Mouse (Mus musculus): Measurements from ENCODE around the gene Rsg1.

Gene Rsg1

DNA sequence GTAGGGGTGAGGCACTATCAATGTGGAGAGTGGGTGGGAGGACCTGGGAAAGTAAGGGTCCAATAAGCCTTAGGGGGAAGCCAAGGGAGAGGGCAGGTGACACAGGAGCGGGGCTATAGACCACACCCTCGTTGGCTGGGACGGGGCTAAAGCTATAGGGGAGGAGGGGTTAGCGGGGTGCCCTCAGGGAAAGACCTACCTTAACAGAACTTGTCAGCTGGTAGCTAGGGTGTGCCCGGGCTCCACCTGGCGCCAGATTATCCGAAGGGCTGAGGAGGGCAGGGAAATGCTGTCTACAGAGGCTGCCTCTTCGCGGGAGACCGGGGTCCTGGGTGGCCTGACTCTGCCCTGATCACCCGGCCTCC, 34.8 kb downstream of the Rsg1 start:
- no peak for DNase-seq

DNA sequence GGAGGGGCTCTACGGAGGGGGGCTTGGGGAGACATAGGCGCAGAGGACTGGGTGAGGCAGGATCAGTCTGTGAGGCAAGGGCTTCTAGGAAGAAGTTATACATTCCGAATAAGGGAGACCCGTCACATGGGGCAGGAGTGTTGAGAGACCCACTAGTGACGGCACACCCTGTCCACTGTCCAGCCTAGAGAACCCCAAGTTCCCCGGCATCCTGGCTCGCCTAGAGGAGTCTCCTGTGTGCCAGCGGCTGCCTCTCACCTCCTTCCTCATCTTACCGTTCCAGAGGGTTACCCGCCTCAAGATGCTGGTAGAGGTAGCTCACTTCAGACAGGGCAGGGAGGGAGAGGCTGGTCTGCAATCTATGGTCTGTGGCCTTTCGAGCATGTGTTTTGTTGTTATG, 35.6 kb downstream of the Rsg1 start:
- DNase-seq: no peak

DNA sequence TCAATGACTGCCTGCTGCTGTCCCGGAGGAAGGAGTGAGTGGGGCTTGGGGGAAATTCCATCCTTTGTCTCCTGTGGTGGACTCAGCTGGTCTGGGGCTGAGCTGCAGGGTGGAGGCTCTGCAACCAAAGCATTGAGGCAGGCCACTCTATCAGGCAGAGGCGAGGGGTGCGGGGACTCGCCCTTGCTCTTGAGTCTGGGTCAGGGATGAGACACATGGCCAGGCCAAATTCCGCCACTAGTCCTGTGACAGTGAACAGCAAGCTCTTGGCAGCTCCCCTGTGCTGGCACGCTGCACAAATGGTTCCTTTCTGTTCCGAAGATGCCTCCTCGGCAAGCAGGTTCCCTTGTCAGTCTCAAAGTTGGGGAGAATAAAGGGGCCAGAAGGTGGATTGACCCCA, 37.3 kb downstream of the Rsg1 start:
- no peak for DNase-seq

DNA sequence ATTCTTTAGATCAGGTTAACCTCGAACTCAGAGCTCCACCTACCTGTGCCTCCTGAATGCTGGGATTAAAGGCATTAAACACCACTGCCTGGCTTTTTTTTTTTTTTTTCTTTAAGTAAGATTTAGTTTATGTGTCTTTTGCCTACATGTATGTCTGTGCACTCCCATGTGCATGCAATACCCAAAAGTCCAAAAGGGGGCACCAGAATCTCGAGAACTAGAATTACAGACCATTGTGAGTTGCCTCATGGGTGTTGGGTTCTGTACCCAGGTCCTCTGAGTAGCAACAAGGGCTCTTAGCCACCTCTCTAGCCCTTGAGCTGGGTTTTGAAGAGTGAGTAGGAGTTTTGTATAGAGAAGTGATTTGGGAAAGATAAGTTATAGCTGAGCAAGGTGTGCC, 38.9 kb downstream of the Rsg1 start:
- DNase-seq: peak; percentile 18

DNA sequence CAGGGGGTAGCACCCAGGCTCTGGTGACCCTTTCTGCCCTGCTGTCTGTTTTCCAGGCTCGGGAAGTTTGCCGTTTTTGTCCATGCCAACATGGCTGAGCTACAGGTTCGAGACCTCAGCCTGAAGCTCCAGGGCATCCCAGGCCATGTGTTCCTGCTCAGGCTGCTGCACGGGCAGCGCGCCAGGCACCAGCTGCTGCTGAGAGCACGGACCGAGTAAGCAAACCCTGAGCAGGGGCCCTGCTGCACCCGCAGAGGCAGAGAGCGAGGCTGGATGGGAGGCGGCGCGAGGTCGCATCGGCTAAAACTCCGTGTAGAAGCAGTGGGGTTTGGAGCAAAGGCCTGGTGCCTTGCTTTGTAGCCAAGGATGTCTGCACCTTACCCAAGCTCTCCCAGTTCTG, 40.5 kb downstream of the Rsg1 start:
- DNase-seq: no peak

DNA sequence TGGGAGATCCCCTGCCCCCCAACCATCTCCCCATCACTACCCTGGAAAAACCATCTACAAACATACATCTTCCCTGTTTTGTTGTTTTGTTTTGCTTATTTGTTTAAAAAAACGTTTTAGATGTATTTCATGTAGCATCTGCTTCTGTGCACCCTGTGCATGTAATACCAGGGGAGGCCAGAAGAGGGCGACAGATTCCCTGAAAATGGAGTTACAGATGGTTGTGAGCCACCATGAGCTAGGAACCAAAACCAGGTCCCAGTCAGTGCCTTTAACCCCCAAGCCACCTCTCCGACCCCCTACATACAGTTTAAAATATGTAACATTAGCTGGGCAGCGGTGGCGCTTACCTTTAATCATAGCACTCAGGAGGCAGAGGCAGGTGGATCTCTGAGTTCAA, 43.7 kb downstream of the Rsg1 start:
- peak; percentile 56 for DNase-seq

DNA sequence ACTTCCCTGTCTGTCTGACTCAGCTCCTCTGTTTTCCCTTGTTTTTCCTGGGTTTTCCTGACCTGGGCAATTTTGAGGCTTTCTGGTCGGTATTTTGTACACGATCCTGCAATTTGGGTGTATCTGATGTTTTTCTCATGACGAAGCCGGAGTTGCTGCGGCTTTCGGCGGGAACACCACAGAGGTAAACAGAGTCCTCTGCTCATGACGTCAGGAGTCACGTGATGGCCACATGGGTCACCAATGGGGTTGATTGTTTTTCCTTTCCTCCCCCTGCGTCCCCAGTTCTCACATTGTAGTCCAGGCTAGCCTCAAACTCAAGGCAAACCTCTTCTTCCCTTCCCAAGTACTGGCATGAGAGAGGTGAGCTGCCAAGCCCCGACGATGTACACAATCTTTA, 45.7 kb downstream of the Rsg1 start:
- no peak for DNase-seq

DNA sequence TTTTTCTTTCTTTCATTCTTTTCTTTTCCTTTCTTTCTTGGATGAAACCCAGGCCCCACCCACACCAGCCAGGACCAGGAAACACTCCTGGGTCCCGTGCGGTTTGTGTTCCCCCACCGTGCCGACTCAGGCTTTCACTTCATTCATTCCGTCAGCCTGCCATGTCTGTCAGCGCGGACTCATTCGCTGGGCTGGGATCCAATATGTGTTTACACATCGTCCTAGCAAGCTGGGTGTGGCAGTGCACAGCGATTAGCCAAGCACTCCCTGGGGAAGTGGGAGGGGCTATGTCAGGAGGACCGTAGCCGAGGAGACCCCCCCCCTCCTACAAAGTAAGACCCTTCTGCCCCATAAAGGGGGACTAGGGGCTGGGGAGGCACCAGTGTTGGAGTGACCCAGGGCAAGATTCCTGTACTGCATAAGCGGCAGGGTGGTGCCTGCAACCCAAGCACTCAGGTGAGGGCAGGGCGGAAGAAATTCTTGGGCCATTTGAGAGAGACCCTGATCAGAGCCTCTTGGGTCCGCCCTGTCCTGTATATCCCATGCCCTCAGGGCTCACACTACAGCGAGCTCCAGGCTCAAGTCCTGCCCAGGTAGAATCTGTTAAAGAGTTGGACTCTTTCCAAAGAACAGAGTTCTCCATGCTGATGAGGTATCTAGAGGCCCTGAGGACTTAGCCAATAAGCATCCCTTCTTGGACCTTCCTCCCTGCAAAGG, 46.4 kb downstream of the Rsg1 start:
- DNase-seq: no peak

DNA sequence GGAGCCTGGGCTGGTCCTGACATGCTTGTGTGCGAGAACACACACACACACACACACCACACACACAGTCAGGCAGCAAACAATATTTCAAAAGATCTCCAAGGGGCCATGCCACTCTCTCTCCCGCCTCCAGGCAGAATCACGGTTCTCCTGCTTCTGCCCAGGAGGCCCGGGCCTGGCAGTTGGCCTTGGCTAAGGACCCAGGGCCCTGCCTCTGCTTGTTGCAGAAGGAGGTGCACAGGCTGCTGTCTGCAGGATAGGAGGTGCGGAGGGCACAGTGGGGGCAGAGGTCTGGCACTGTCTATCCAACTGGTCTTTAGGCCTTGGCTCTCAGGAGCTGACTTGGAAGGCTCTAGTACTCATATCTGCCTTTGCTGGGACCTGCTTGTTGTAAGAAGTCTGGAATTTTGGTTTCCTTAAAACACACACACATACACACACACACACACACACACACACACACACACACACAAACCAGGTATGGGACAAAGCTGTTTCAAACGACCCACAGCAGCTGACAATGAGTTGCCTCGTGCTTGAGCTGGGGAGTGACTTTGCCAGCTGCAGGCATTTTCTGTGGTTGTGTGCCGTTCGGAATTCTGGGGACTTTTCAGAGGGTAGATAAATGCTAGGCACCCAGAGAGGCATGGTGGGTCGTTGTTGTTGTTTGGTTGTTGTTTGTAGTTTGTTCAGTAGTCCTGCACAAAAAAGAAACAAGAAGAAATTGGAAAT, 49.3 kb downstream of the Rsg1 start:
- DNase-seq: no peak

DNA sequence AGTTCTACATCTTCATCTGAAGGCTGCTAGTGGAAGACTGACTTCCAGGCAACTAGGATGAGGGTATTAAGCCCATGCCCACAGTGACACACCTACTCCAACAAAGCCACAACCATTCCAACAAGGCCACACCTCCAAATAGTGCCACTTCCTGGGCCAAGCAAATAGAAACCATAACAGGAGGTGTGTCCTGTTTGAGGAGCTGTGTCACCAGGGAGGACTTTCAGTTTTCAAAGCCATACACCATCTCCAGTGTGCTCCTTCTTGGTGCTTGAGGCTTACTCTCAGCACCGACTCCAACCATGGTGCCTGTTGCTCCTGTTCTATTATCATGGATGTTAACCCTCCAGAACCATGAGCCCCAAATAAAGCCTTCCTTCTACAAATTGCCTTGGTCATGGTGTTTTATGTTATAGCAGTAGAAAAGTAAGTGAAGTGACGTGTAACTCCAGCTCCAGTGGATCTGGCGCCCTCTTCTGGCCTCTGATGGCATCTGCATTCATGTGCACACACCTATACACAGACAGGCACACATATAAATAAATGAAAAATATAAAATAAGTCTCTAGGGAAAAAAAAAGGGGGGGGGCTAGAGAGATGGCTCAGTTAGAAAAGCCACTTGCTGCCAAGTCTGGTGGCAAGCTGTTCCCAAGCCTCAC, 52.4 kb downstream of the Rsg1 start:
- no peak for DNase-seq

DNA sequence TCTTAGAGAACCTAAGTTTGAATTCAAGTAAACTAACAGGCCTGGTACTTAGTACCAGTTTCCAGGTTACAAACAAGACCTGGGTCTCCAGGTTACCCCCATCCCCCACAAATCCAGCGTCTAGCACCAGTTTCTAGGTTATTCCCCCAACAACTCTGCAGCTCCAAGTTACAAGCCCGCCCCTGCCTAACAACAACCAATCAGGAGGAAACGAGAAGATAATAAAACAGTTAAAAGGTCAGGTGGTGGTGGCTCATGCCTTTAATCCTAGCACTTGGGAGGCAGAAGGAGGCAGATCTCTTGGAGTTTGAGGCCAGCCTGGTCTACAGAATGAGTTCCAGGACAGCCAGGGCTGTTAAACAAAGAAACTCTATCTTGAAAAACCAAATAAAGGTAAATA, 53.5 kb downstream of the Rsg1 start:
- DNase-seq: no peak

DNA sequence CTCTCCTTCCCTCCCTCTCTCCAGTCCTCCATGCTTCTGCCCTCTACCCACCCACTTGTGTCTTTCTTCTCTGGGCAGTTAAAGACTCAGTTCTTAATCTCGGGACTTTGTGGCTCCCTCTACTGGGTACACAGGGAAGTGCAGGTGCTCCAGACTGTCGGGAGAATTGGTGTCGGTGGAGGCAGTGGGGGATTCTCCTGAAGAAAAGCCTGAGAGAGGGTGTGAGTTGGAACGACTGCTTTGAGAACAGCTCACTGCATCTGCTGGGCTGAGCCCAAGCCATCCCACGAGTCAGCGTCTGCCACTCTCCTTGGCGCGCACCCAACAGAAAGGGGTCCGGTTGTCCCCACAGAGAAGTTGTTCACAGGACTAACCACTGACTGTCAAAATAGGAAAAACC, 54.1 kb downstream of the Rsg1 start:
- DNase-seq: peak; percentile 68

DNA sequence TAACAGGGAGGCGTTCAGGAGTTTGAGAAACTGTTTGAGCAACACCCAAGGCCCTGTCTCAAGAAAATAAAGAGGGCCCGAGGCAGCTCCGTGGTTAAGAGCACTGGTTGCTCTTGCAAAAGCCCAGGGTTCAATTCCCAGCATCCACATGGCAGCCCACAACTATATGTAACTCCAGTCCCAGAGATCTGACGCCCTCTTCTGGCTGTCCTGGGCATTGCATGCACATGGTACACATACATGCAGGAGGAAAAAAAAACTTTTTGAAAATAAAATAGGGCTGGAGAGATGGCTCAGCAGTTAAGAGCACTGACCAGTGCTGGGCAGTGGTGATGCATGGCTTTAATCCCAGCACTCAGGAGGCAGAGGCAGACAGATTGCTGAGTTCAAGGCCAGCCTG, 54.6 kb downstream of the Rsg1 start:
- DNase-seq: no peak

DNA sequence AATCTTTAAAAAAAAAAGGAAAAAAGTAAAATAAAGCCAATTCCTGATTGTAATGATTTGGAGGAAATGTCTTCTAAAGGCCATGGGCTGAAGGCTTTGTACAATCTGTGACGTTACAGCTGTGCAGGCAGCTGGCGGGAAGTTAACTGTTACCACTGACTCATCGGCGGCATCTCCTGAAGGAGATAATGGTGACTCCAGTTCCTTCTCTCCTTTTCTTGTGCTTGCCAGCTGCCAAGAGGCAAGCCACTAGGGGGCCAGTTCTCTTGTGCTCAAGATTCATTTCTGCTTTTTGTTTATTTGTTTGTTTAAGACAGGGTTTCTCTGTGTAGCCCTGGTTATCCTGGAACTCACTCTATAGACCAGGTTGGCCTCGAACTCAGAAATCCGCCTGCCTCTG, 55.3 kb downstream of the Rsg1 start:
- DNase-seq: no peak

DNA sequence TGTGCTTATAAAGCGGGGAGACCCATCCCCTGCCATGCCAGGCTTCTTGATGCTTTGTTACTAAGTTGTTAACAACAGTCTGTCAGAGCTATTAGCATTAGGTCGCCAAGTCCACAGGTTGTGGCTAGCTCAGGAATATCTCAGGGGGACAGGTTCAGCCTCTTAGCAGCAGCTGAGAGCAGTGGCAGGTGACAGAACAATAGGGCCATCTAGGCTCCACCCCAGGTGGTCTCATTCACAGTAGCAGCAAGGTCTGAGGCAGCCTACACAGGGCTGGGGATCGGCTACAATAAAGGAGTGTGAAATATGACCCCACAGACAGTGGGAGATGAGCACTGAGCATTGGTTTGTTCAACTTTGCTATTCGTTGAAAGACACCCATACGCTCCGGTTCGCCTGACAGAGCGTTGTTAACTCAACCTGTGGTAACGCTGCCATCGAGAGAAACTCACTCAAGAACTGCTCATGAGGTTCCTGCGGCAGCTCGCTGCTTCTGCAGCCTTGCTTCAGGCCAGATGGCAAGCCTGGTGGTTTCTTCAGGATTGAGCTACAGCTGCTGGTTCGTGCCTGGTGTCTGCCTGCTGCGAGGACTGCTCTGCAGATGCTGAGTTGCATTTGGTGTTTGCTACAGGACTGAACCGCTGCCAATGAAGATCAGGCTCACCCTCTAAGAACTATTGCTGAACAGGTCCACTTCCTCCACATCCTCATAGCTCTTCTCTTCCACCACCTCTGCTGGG, 56.6 kb downstream of the Rsg1 start:
- no peak for DNase-seq

DNA sequence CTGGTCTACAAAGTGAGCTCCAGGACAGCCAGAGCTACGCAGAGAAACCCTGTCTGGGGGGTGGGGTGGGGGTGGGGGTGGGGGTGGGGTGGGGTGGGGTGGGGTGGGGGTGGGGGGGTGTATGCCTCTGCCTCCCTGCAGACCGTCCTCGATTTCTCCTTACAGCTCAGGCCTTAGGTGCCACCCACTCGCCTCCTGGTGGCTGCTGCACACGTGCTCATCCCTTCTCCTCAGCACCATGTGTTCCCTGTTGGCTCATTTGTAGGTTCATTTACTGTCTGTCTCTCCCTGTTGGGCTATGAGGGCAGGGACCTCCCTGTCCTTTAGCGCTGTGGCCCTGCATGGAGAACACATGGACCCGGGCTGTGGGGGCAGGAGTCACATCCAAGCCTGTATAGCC, 57.5 kb downstream of the Rsg1 start:
- DNase-seq: no peak

DNA sequence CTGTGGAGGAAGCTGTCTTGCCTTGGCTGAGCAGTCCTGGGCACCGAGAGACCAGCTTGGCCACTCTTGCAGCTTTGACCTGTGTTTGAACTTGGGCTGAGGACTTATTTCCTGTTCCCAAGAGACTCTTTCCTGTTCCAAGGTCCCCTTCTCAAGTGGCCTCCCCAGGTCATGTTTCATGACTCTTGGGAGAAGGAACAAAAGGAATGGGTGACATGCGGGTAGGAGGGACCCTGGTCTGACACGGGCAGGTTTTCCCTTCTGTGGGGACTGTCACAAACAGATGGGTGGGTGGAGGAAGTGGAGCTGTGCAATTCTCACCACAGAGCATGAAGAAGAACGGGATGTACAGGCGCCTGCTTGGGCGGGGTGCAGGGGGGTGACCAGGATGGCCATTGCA, 58.0 kb downstream of the Rsg1 start:
- no peak for DNase-seq

DNA sequence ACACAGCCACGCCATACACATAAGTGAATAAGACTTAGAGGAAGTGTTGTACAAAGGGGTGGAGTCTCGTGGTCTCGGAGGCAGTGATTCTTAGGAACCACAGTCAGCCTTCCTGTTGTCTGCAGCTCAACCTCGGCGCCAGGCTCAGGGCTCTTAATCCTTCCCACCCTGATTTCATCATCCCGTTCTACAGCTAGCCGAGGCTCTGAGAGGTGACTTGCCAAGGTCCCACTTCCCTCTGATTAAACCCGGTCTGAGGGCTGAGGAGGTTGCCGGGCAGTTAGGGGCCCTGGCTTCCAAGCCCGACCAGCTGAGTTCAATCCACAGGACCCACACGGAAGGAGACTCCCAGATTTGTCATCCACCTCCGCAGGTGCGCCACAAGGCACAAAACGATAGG, 59.1 kb downstream of the Rsg1 start:
- DNase-seq: peak; percentile 27

DNA sequence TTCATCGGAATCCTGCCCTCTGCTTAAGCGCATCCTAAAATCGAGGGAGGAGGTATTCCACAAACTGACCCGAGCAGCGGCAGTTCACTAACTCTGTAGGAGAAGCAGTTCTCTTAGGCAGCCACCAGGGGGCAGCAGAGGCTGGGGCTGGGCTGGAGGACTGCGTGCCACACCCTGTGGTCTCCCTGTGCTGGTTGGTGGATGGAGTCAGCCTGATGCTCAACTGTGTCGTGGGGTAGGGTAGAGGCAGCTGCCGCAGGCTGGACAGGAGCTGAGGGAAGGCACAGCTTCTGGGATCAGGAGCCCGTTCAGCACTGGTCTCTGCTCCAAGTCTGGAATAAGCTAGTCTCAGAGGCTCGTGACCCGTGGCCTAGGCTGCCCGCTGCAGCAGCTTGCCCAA, 59.5 kb downstream of the Rsg1 start:
- DNase-seq: peak; percentile 89

DNA sequence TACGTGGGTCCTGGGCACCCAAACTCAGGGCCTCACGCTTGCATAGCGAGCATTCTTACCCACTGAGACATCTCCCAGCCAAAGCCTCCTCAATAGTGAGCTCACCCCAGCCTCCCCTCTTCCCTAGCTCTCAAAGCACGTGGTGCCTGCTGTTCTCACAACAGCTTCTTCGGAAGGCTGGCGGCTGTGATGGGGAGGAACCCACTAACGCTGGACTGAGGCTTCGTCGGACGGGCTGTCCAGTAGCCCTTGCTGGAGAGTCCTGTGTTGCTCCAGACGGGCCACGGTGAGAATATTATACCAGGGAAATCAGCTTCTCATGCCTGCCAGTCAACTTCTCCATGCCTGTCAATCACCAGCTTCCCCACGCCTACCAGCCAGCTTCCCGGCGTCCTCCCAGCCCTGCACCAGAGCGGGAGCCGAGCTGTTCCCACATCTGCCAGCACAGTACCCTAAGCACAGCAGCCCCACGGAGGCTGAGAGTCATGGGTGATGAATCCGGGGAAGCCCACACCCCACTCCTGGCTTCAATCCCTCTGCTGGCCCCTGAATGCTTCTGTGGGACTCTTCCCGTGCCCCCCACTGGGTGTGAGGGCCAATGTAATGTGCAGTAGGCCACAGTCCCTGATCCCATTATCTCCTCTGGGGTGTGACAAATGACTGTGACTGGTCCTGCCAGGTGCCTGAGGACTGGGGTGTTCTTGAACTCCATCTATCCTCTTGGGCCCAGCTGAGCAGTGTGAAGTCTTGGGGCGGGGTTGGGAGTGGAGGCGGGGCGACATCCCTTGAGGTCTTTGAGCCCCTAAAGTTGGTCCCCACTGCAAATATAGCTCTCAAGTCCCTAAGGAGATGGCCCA, 61.0 kb downstream of the Rsg1 start:
- no peak for DNase-seq
